Mouse (Mus musculus) heart, embryonic 15.5 days (tissue): ENCODE data around the gene Lrp6. TPM values are rescaled to one million over a fixed set of nuclear protein-coding genes. Genes with fewer than 3 reads are reported as not detected.

ENCODE experiments used
- ATAC-seq: fragments of 200-750 bp; cut with Nextera tagmentation; replicated peaks from 2 replicates; pipeline ENCODE4 v1.8.0; 2017; ENCODE audit warnings: low read depth, moderate TSS enrichment; ENCODE audit not compliant: insufficient number of reproducible peaks, insufficient read depth, low FRiP score
- H3K27ac ChIP-seq: fragments of 300-500 bp; sonication (generic); 2 replicates; pipeline ENCODE4 v1.5.1; 2015; ENCODE audit warnings: mild to moderate bottlenecking, inconsistent platforms
- H3K27me3 ChIP-seq: fragments of 300-500 bp; sonication (generic); 2 replicates; pipeline ENCODE4 v1.6.1; 2015; ENCODE audit warnings: inconsistent platforms
- H3K36me3 ChIP-seq: fragments of 300-500 bp; sonication (generic); 2 replicates; pipeline ENCODE4 v1.6.1; 2015; ENCODE audit warnings: mild to moderate bottlenecking, inconsistent platforms
- H3K4me1 ChIP-seq: fragments of 300-500 bp; sonication (generic); replicated peaks from 2 replicates; pipeline ENCODE4 v1.6.1; 2015; ENCODE audit warnings: inconsistent platforms
- H3K4me2 ChIP-seq: fragments of 300-500 bp; sonication (generic); 2 replicates; pipeline ENCODE4 v1.6.1; 2015; ENCODE audit warnings: inconsistent platforms, mild to moderate bottlenecking, moderate library complexity
- H3K4me3 ChIP-seq: fragments of 300-500 bp; sonication (generic); 2 replicates; pipeline ENCODE4 v1.5.1; 2015; ENCODE audit warnings: mild to moderate bottlenecking, inconsistent platforms
- H3K9ac ChIP-seq: fragments of 300-500 bp; sonication (generic); 2 replicates; pipeline ENCODE4 v1.6.1; 2015; ENCODE audit warnings: mild to moderate bottlenecking, inconsistent platforms
- H3K9me3 ChIP-seq: fragments of 300-500 bp; sonication (generic); replicated peaks from 2 replicates; pipeline ENCODE4 v1.6.1; 2016; ENCODE audit warnings: inconsistent platforms
- WGBS: fragments of 180-500 bp; shearing (Covaris S2); methylation state at CpG from one replicate; pipeline ENCODE4 v1.1.7; 2015; ENCODE audit warnings: mixed read lengths; 5-methylcytosine and 5-hydroxymethylcytosine counted together
- polyA plus RNA-seq: library from polyadenylated mRNA; unstranded; fragments of >200 nt; fragmentation: Nextera tagmentation; extraction: Ambion mirVana; gene quantifications from 2 replicates; pipeline ENCODE4 v1.2.1, GENCODE M21; 2015

Lrp6 gene
- polyA plus RNA-seq, 1 experiment from 2014 or later, result 16.9 TPM

DNA sequence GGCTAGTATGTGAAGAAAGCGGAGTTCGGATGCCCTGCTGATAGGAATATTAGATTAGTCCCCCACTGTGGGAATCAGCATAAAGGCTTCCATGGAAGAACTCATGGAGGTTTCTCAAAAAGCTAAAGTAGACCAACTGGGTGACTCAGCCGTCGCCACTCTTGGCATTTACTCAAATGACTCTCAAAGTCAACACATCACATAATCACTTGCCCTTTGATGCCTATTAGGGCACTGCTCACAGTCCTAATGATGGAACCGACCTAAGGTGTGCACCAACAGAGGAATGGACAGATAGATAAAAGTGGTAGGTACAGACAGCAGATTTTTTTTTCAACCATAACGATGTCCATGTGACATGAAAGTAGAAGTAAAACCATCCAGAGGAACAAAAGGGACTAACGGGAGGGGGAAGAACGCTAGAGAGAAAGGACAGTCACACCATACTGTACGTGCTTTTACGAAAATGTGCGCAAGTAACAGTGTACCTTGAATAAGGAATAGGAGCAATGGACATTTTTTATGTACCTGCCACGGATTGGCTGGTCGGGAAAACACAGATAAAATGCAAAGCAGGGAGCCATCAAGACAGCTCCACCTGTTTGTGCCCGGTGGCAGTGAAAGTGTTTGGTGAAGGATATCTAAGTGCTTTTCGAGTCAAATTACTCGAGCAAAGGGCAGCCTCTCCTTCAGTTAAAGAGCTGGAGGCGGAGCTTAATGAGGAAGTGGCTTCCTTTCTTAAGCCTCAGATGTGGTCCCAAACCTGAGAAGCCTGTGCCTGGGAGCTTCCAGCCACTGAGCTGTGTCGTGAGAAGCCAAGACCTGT is 152.8 kb downstream of the Lrp6 start:
- no peak overlapping the region for H3K27ac ChIP-seq
- 52% methylated on average over 18 of the region's 18 CpGs for WGBS
- H3K4me2 ChIP-seq, result peak overlapping the region; percentile 20; the same call in 1 of the 2 replicates
- H3K9me3 ChIP-seq, result no peaks in the 10 kb centered on the region
- ATAC-seq, result no peak; the same call in 1 of the 2 replicates
- H3K27me3 ChIP-seq, result no peaks in the 10 kb centered on the region
- H3K4me1 ChIP-seq, result 0 out of 2 replicates have a peak, but pooled peaks cover 3% of the 10 kb centered on the region
- H3K9ac ChIP-seq, result no peak overlapping the region
- H3K4me3 ChIP-seq, result no peak overlapping the region; the same call in 1 of the 2 replicates
- H3K36me3 ChIP-seq, result no peaks in the 10 kb centered on the region

DNA sequence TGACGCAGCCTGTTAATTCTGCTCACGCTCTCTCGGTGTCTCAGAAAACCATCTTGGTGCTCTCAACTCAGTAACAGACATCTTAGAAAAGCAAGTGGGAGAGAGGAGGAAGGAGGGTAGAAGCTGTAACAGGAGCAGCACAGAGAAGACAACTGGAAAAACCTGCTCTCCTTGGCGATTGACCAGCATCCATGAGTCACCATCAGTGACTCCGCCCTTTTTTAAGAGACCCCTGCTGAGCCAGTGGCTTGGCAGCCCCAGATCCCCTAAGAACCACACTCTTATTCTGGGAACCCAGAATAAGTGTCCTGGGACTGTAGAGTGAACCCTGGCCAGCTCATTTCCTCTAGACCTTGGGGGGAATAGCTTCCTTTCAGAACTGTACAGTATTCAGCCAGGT is 159.5 kb downstream of the Lrp6 start:
- Histone ChIP-seq H3K4me2 (no peak overlapping the region), H3K27me3 (no peaks in the 10 kb centered on the region), H3K4me3 (no peak overlapping the region), H3K9ac (no peak overlapping the region), H3K27ac (no peak overlapping the region), H3K4me1 (no peaks in the 10 kb centered on the region), H3K36me3 (no peaks in the 10 kb centered on the region), H3K9me3 (no peaks in the 10 kb centered on the region)
- 0 out of 2 replicates have a peak, but pooled peaks have one; percentile 7 for ATAC-seq
- 51% methylated on average over 5 of the region's 5 CpGs for WGBS

DNA sequence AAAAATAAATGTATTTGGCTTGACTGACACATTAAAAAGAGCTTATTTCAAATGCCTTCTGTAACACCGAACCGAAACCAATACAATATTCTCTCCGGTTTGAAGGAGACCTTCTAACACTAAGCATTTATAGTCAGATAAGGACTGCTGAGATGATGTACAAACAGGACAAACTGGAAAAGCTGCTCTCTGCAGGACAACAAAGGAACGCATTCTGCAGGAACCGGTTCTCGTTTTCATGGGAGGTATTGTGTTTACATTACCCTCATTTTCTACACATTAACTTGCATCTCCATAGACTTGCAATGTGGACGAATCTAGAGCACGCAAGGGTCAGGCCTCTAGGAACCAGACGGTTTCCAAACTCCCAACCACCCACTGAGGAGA is 163.1 kb downstream of the Lrp6 start:
- Histone ChIP-seq H3K4me3 (no peak overlapping the region), H3K4me1 (no peaks in the 10 kb centered on the region), H3K27ac (no peak overlapping the region), H3K36me3 (no peaks in the 10 kb centered on the region), H3K4me2 (no peak overlapping the region), H3K9me3 (no peaks in the 10 kb centered on the region), H3K27me3 (no peaks in the 10 kb centered on the region), H3K9ac (no peak overlapping the region)
- 85% methylated on average over 9 of the region's 9 CpGs for WGBS
- ATAC-seq, result no peak

DNA sequence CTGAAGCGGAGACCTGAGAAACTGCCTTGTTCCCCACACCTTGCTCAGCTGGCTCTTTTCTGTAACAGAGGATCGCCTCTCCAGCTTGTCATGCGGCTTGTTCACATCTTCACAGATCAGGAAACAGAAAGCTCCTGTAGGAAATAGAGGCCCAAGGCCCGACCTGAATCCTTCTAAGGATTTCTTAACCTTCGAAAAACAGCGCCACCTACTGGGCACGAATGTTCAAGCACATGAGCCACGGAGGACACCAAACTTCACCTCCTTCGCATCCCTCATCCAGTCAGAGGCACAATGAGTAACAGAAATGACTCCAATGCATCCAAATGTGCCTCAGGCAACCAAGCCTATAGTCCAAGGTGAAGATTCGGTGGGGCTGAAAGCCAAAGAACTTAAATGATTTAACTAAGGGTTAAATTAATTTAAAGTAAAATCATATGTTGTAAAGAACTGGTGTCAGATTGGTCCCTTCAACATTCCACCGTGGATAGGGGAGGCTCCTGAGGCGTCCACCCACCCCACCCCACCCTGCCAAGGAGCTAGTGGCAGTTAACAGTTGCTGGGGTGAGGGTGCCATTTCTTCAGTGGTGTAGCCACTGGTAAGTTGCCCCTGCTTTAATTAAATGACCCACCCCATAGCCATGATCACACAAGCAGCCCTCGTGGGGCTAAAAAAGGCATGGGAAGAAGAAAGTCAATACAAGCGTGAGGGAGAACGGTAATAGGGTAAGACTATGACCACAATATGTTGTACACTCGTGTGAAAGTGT is 163.7 kb downstream of the Lrp6 start:
- H3K4me2 ChIP-seq, result no peak overlapping the region

More for the DNA sequence above, 163.7 kb downstream of the Lrp6 start:
- 35% methylated on average over 16 of the region's 16 CpGs for WGBS
- Histone ChIP-seq H3K9me3 (no peaks in the 10 kb centered on the region), H3K4me3 (no peak overlapping the region), H3K9ac (no peak overlapping the region), H3K27me3 (no peaks in the 10 kb centered on the region), H3K4me1 (no peaks in the 10 kb centered on the region), H3K27ac (no peak overlapping the region), H3K36me3 (no peaks in the 10 kb centered on the region)
- ATAC-seq, result no peak

Other genes starting within 250 kb of the Lrp6 start
- gene Bcl2l14, start 170.6 kb downstream of the Lrp6 start, polyA plus RNA-seq, result 0.24 and 4.8 TPM in 2 replicates
- gene Mansc1, start 65.5 kb upstream of the Lrp6 start, polyA plus RNA-seq, result 5.8 and 7.1 TPM in 2 replicates
- gene Borcs5, start 72.5 kb upstream of the Lrp6 start, polyA plus RNA-seq, result 14.0 and 16.5 TPM in 2 replicates
- gene Dusp16, start 225.7 kb upstream of the Lrp6 start, polyA plus RNA-seq, result 15.8 and 15.9 TPM in 2 replicates